Mouse (Mus musculus) embryo, embryonic 9.5 days (tissue): ENCODE measurements around the gene Cux1.
A peak's percentile ranks its signal among the peaks of the same experiment; 100 is the strongest.
"Not testable (repeated sequence)": the region's sequence is repeated elsewhere in the genome, so short reads cannot be mapped to it uniquely, and the experiment has no call there.

Source experiments
- DNase-seq: peaks from one replicate; pipeline ENCODE4 v3.0.0-alpha.2; 2017; ENCODE audit errors: extremely low spot score

Gene Cux1

GRCm38 (mm10) chr5:136244762-136245540 is 322.3 kb downstream of the Cux1 start:
- peak; percentile 91 for DNase-seq

- DNase-seq: peak; percentile 77
Measured at GRCm38 (mm10) chr5:136243851-136244761, 323.2 kb downstream of the Cux1 start.

DNA sequence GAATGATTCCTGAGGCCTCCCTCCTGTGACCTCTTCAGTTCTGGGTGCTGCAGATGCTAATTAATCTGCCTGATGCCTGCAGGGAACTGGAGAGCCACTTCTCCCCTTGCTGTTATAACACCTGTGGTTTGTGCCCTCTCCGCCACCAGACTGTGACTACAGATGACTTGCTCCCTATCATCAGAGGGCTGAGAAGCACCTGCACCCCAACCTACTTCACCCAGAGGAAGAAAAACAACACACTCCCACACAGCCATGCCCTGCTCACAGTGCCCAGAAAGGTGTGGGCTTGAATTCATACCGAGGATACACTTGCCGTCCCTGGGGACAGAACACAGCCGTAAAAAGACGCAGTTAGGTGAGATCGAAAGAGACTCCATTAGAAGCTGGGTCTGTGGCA is 326.1 kb downstream of the Cux1 start:
- no peak for DNase-seq

DNA sequence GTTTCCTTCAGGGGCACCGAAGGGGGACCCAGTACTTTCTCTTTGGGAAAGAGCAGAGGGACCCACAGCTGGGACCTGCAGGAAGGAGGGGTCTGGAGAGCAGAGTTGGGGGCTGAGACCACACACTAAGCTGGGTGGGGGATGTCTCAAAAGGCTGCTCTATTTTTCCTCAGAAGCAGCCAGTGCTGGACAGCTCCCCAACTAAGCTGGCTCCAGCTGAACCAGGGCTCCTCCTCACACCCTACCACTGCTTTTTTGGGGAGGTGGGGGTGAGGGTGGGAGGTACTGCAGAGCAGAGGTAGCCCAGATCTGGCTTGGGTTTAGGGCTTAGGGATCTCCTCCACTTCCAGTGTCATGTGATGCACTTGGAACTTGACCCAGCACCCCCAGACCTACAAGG is 326.9 kb downstream of the Cux1 start:
- no peak for DNase-seq

DNA sequence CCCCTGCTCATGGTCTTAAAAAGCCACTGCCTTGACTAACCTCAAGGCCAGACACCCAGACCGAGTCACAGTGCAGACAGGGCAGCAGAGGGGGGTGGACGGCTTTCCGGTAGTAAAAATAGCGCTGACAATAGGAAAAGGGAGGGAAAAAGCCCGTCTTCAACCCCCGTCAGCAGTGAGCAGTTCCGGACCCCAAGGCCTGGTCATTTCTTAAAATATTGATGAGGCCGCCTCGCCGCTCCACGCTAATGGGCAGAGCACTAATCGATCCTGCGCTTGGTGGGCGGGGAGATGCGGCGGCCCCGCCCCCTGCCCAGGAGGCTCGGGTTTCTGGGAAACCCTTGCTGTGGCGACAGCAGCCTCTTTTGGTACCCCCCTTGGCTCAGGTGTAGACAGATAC is 329.7 kb downstream of the Cux1 start:
- no peak for DNase-seq

DNA sequence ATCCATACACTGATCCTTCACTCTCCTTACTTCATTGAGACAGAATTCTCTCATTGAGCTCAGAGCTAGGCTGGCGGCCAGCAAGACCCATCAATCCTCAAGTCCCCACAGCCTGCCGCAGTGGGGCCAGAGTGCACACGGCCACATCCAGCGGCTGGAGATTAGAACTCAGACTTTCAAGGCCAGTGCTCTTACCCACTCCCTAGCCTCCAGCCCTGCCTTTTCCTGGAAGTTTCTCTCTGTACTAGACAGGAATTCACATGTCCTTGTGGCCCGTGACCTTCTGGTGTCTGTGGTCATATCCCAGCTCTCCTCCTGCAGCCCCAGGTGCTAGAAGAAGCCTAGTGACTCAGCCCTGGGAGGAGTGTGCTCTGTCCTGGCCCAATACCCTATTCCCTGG is 330.7 kb downstream of the Cux1 start:
- no peak for DNase-seq

- no peak for DNase-seq
Measured at GRCm38 (mm10) chr5:136230348-136231035, 336.8 kb downstream of the Cux1 start.

DNA sequence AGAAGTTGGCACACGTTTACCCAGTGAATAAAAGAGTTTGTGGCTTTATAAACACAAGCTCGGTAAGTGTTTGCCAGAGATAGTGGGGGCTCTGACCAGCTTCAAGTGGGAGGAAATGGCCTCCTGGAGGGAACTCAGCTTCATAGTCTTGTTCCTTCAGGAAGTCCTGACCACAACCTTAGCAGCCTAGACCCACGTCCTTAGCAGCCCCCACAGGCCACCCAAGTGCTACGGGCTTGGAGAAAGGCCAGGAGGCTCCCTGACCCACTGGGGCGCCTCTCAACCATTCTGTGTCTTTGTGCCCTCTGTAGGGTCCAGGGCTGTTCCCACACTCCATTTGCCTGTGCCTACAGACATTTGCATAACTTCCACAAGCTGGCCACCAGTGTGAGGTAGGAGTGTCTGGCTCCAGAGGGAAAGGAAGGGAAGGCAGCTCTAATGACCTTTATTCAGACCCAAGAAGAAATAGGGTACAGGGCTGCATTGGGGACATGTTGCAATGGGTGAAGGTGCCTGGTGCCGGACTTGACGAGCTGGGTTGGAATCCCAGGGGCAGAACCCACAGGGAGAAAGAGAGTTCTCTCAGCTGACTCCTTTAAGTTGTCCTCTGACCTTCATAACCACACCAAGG is 340.9 kb downstream of the Cux1 start:
- no peak for DNase-seq

GRCm38 (mm10) chr5:136218585-136218984 is 348.7 kb downstream of the Cux1 start:
- no peak for DNase-seq

DNA sequence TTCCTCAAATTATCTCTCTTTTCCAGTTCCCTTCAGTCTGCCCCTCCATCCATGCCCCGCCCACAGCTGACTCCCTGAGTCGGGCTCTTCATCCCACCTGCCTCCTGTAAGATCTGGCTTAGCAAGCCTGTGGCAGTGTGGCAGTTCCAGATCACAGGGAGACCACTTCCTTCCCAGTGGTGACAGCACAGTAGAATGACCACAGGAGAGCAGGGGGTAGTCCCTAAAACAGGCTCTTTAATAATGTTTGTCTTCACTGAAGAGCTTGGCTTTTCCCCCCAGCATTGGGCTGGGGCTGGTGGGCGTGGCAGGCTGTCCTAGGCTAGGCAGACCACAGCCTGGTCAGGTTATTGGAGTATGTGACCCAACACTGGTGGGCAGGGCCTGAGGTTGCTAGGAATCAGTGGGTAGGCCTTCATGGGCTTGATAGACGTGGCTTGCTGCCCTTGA is 349.3 kb downstream of the Cux1 start:
- no peak for DNase-seq

GRCm38 (mm10) chr5:136217004-136217665 is 350.2 kb downstream of the Cux1 start:
- DNase-seq: no peak

DNA sequence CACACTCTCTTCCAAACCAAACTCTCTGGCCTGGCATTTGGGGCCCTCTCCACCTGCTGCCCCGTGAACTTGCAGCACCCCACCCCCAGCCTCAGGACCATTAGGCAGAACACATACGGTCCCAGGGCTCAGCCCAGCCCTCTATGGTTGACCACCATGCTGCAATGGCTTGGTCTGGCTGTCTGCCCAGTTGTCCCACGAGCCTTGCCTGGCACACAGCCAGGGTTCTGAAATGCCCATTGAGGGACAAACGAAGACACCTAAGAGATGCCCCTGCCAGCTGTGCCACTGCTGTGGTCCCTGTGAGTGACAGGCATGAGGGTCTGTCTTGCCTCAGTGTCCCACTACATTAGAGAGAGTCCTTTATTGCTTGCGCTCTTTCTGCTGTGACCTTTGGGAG is 351.3 kb downstream of the Cux1 start:
- no peak for DNase-seq

DNA sequence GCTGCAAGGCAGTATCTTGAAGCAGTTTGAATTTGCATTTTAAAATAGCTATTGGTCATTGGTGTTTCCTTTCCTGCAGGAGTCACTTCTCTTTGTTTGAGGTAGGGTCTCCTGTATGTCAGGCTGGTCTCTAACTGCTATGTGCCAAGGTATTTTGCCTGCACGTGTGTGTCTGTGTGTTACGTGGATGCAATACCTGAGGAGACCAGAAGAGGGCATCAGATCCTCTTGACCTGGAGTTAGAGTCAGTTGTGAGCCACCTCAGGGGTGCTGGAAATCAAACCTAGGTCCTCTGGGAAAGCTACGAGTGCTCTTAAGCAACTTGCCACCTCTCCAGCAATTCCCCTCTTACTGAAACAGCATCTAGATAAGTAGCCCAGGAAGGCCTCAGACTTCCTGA is 352.1 kb downstream of the Cux1 start:
- DNase-seq: no peak

GRCm38 (mm10) chr5:136213716-136214115 is 353.6 kb downstream of the Cux1 start:
- no peak for DNase-seq

GRCm38 (mm10) chr5:136212716-136213115 is 354.6 kb downstream of the Cux1 start:
- DNase-seq: no peak

DNA sequence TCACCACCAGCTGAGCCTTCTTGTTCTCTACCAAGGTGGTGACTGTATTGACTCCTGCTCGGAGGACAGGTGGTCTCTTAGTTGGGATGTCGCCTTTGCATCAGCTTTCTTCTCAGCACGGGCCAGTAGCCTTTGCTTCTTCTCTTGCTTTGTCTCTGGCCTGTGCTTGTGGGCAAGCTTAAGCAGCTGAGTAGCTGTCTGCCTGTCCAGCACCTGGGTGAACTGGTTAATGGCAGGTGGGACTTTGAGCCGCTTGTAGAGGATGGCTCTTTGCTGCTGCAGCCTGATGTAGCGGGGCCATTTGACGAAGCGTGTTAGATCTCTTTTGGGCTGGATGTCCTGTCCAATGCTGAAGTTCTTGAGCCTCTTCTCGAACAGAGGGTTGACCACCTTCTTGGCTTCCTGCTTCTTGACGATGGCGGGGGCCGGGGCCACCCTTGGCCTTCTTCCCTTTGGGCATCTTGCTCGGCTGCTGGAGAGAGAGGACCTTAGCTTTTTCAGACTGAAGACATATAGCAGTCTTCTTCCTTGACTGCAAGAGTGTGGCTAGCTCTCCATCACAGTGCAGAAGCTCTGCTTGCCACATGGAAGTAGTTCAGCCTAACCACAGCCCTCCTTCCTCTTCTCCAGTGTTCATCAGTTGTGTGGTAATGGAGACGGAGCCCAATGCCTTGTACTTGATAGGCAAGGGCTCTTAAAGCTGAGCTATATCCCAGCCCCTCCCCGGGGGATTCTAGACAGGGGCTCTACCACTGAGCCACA is 355.8 kb downstream of the Cux1 start:
- not testable (repeated sequence) for DNase-seq

GRCm38 (mm10) chr5:136210549-136210948 is 356.7 kb downstream of the Cux1 start:
- no peak for DNase-seq

- peak; percentile 81 for DNase-seq
Measured at GRCm38 (mm10) chr5:136201832-136202231, 365.5 kb downstream of the Cux1 start.

DNA sequence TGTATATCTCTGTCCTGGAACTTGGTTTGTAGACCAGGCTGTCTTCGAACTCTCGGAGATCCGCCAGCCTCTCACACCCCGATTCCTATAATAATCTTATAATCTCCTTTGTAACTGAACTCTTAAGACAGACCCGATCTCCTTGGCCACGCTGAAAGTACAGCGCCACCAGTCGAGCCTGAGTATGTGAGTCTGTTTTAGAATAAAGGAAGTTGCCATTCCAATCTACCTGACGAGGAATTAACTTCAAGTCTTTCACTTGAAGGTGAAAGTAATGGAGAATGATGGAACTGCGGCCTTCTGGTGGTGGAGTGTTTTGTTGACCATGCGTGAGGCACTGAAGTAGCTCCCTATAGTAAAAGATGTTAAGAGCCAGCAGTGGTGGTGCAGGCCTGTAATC is 367.8 kb downstream of the Cux1 start:
- DNase-seq: peak; percentile 17
